Mouse (Mus musculus): ENCODE results near the gene Rspo3.

DNA sequence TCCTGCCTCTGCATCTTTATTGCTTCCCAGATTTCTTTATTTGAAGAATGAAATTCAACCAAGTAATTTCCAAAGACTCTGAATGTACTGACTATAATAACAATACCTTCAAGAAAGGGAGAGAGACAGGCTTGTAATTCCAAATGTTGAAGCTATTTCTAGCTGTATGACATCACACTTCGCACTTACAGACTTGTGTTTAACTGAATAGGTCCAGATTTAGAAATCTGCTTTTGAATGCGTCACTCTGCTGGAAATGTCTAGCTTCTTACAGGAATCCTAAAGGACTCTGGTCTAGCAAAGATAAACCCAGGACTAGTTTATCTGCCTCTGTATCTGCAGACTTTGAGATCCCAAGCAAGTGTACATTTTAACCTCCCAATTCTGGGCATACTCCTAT lies 3.8 kb upstream of the Rspo3 start:
- TF ChIP-seq POLR2A (IDR thresholded peaks at IDR 0.05; ENCODE audit: insufficient read length, low read depth) (no peak), MYOD1 (IDR thresholded peaks at IDR 0.05; ENCODE audit: control insufficient read depth in 1 of 3, insufficient read length in 2 of 3, low read depth in 2 of 3) (no peak), USF1 (IDR thresholded peaks at IDR 0.05; ENCODE audit: low read depth) (no peak), POLR2AphosphoS2 (IDR thresholded peaks at IDR 0.05; ENCODE audit: insufficient read length, low read depth) (no peak), CEBPB (IDR thresholded peaks at IDR 0.05; ENCODE audit: insufficient read depth, poor library complexity, severe bottlenecking) (no peak), MAX (IDR thresholded peaks at IDR 0.05; ENCODE audit: low read depth) (no peak)

Measured in myocyte (in vitro differentiated cells).